Mouse (Mus musculus): Measurements from ENCODE around the gene Vti1a. TPM values are rescaled to one million over a fixed set of nuclear protein-coding genes. Genes with fewer than 3 reads are reported as not detected.

The Vti1a gene
- polyA plus RNA-seq (2016; fragmentation: Nextera tagmentation; extraction: Ambion mirVana), result 26.3 and 29.8 TPM in 2 replicates

GRCm38 (mm10) chr19:55316109-55316714 is at the start of gene Vti1a:
TSS of gene Vti1a (plus strand) at chr19:55316295.
- Histone ChIP-seq H3K9me3 (replicated peaks) (no peaks in the 10 kb centered on the region), H3K27me3 (ENCODE audit: low read depth, poor library complexity, severe bottlenecking) (no peaks in the 10 kb centered on the region), H3K27ac (peak within 1 kb of the TSS; percentile 92), H3K4me1 (peaks cover 18% of the 10 kb centered on the region), H3K36me3 (peaks cover 22% of the 10 kb centered on the region), H3K4me3 (peak within 1 kb of the TSS; percentile 78)
- DNase-seq (ENCODE audit: low spot score), result peak; percentile 88
- 1% methylated on average over 48 of the region's 48 CpGs for WGBS

- WGBS, result 75% methylated on average over 3 of the region's 3 CpGs
- Histone ChIP-seq H3K4me1 (no peaks in the 10 kb centered on the region), H3K4me3 (no peak overlapping the region), H3K27me3 (ENCODE audit: low read depth, poor library complexity, severe bottlenecking) (no peaks in the 10 kb centered on the region), H3K27ac (no peak overlapping the region), H3K9me3 (replicated peaks) (no peaks in the 10 kb centered on the region), H3K36me3 (no peaks in the 10 kb centered on the region)
- no peak for DNase-seq (ENCODE audit: low spot score)
Measured at GRCm38 (mm10) chr19:55266786-55267185, 49.3 kb upstream of the Vti1a start.

- WGBS, result 88% methylated on average over 3 of the region's 3 CpGs
- no peaks in the 10 kb centered on the region for H3K4me1 ChIP-seq
Measured at GRCm38 (mm10) chr19:55268150-55268549, 47.9 kb upstream of the Vti1a start.

GRCm38 (mm10) chr19:55269051-55269450 is 47.0 kb upstream of the Vti1a start:
- no peak overlapping the region for H3K27ac ChIP-seq
- no peak overlapping the region for H3K4me3 ChIP-seq
- no peaks in the 10 kb centered on the region for H3K27me3 ChIP-seq (ENCODE audit: low read depth, poor library complexity, severe bottlenecking)
- no peaks in the 10 kb centered on the region for H3K36me3 ChIP-seq
- H3K9me3 ChIP-seq (replicated peaks), result no peaks in the 10 kb centered on the region
- DNase-seq (ENCODE audit: low spot score), result no peak
- 88% methylated on average over 5 of the region's 5 CpGs for WGBS
- H3K4me1 ChIP-seq, result no peaks in the 10 kb centered on the region

More at GRCm38 (mm10) chr19:55268150-55268549, 47.9 kb upstream of the Vti1a start:
- Histone ChIP-seq H3K4me3 (no peak overlapping the region), H3K9me3 (replicated peaks) (no peaks in the 10 kb centered on the region), H3K36me3 (no peaks in the 10 kb centered on the region), H3K27me3 (ENCODE audit: low read depth, poor library complexity, severe bottlenecking) (no peaks in the 10 kb centered on the region), H3K27ac (no peak overlapping the region)
- DNase-seq (ENCODE audit: low spot score), result no peak

- no peak for DNase-seq (ENCODE audit: low spot score)
- 34% methylated on average over 3 of the region's 3 CpGs for WGBS
- H3K4me3 ChIP-seq, result no peak overlapping the region
- no peaks in the 10 kb centered on the region for H3K4me1 ChIP-seq
- no peaks in the 10 kb centered on the region for H3K9me3 ChIP-seq (replicated peaks)
- no peak overlapping the region for H3K27ac ChIP-seq
- H3K36me3 ChIP-seq, result no peaks in the 10 kb centered on the region
- H3K27me3 ChIP-seq (ENCODE audit: low read depth, poor library complexity, severe bottlenecking), result no peaks in the 10 kb centered on the region
Measured at GRCm38 (mm10) chr19:55271448-55271847, 44.6 kb upstream of the Vti1a start.

GRCm38 (mm10) chr19:55273340-55273739 is 42.8 kb upstream of the Vti1a start:
- 82% methylated on average over 6 of the region's 6 CpGs for WGBS
- no peak overlapping the region for H3K4me3 ChIP-seq
- no peaks in the 10 kb centered on the region for H3K4me1 ChIP-seq
- no peak overlapping the region for H3K27ac ChIP-seq
- no peaks in the 10 kb centered on the region for H3K9me3 ChIP-seq (replicated peaks)
- H3K27me3 ChIP-seq (ENCODE audit: low read depth, poor library complexity, severe bottlenecking), result no peaks in the 10 kb centered on the region
- no peak for DNase-seq (ENCODE audit: low spot score)
- no peaks in the 10 kb centered on the region for H3K36me3 ChIP-seq

- H3K27me3 ChIP-seq (ENCODE audit: low read depth, poor library complexity, severe bottlenecking), result no peaks in the 10 kb centered on the region
- H3K27ac ChIP-seq, result no peak overlapping the region
- DNase-seq (ENCODE audit: low spot score), result no peak
- no peak overlapping the region for H3K4me3 ChIP-seq
- no peaks in the 10 kb centered on the region for H3K36me3 ChIP-seq
- WGBS, result 86% methylated on average over 4 of the region's 4 CpGs
- H3K9me3 ChIP-seq (replicated peaks), result no peaks in the 10 kb centered on the region
- H3K4me1 ChIP-seq, result no peaks in the 10 kb centered on the region
Measured at GRCm38 (mm10) chr19:55276100-55276499, 40.0 kb upstream of the Vti1a start.

- Histone ChIP-seq H3K9me3 (replicated peaks) (no peaks in the 10 kb centered on the region), H3K27ac (no peak overlapping the region), H3K4me3 (no peak overlapping the region), H3K27me3 (ENCODE audit: low read depth, poor library complexity, severe bottlenecking) (no peaks in the 10 kb centered on the region), H3K4me1 (no peaks in the 10 kb centered on the region), H3K36me3 (no peaks in the 10 kb centered on the region)
- 90% methylated on average over 3 of the region's 3 CpGs for WGBS
- DNase-seq (ENCODE audit: low spot score), result no peak
Measured at GRCm38 (mm10) chr19:55276770-55277169, 39.3 kb upstream of the Vti1a start.

- Histone ChIP-seq H3K4me1 (no peaks in the 10 kb centered on the region), H3K9me3 (replicated peaks) (no peaks in the 10 kb centered on the region), H3K27ac (no peak overlapping the region), H3K4me3 (no peak overlapping the region), H3K27me3 (ENCODE audit: low read depth, poor library complexity, severe bottlenecking) (no peaks in the 10 kb centered on the region), H3K36me3 (peaks cover 10% of the 10 kb centered on the region)
- DNase-seq (ENCODE audit: low spot score), result no peak
- WGBS, result 89% methylated on average over 4 of the region's 4 CpGs
Measured at GRCm38 (mm10) chr19:55284093-55284492, 32.0 kb upstream of the Vti1a start.

GRCm38 (mm10) chr19:55286034-55286433 is 30.1 kb upstream of the Vti1a start:
- Histone ChIP-seq H3K4me1 (no peaks in the 10 kb centered on the region), H3K9me3 (replicated peaks) (no peaks in the 10 kb centered on the region), H3K27me3 (ENCODE audit: low read depth, poor library complexity, severe bottlenecking) (no peaks in the 10 kb centered on the region), H3K4me3 (no peak overlapping the region), H3K36me3 (peaks cover 16% of the 10 kb centered on the region), H3K27ac (no peak overlapping the region)
- 93% methylated on average over 4 of the region's 4 CpGs for WGBS
- no peak for DNase-seq (ENCODE audit: low spot score)

- Histone ChIP-seq H3K9me3 (replicated peaks) (no peaks in the 10 kb centered on the region), H3K4me1 (peaks cover 6% of the 10 kb centered on the region), H3K4me3 (no peak overlapping the region), H3K27me3 (ENCODE audit: low read depth, poor library complexity, severe bottlenecking) (no peaks in the 10 kb centered on the region), H3K27ac (no peak overlapping the region), H3K36me3 (peaks cover 16% of the 10 kb centered on the region)
- DNase-seq (ENCODE audit: low spot score), result no peak
Measured at GRCm38 (mm10) chr19:55288974-55289373, 27.1 kb upstream of the Vti1a start.

GRCm38 (mm10) chr19:55290621-55291270 is 25.3 kb upstream of the Vti1a start:
- Histone ChIP-seq H3K36me3 (peaks cover 30% of the 10 kb centered on the region), H3K27ac (no peak overlapping the region), H3K4me3 (no peak overlapping the region), H3K9me3 (replicated peaks) (no peaks in the 10 kb centered on the region), H3K4me1 (peaks cover 6% of the 10 kb centered on the region), H3K27me3 (ENCODE audit: low read depth, poor library complexity, severe bottlenecking) (no peaks in the 10 kb centered on the region)
- no peak for DNase-seq (ENCODE audit: low spot score)
- 87% methylated on average over 2 of the region's 2 CpGs for WGBS

GRCm38 (mm10) chr19:55292210-55292850 is 23.8 kb upstream of the Vti1a start:
- H3K36me3 ChIP-seq, result peaks cover 45% of the 10 kb centered on the region
- 82% methylated on average over 2 of the region's 2 CpGs for WGBS
- H3K4me1 ChIP-seq, result peaks cover 6% of the 10 kb centered on the region
- DNase-seq (ENCODE audit: low spot score), result no peak
- no peaks in the 10 kb centered on the region for H3K27me3 ChIP-seq (ENCODE audit: low read depth, poor library complexity, severe bottlenecking)
- H3K27ac ChIP-seq, result no peak overlapping the region
- H3K9me3 ChIP-seq (replicated peaks), result no peaks in the 10 kb centered on the region
- no peak overlapping the region for H3K4me3 ChIP-seq

Measured in limb, embryonic 10.5 days (tissue).